Mouse (Mus musculus): ENCODE data around the gene Tnfaip8l1. TPM values are rescaled to one million over a fixed set of nuclear protein-coding genes. Genes with fewer than 3 reads are reported as not detected.

The Tnfaip8l1 gene
- polyA plus RNA-seq, 1 experiment from 2014 or later = 13.7 TPM

DNA sequence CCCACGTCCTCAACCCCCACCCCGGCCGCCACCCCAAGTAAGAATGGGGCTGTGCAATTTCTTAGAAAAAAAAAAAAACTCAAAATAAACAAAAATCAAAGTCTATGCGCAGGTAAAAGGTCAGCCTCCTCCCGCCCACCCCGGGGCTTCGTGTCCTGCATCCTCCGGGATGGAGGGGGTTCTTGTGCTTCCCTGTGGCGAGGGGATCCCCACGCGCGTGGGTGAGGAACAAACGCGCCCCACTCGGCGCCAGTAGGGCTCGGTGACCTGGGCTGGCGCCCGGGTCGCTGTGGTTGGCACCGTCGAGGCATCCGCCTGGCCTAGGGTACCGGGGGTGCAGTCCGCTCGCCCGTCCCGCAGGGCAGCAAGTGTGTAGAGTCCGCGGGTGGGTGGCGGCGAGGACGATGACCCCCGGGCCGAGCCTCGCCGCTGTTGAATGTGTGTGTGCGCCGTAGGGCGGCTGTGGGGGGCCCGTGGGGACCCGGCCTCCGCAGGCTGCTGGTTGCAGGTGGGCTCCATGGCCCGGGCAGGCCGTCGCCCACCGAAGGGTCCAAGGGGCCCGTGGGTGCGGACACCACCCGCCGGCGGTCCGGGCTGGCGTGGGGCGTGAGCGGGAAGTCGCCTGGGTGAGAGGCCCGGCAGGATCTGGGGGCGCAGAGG, 38.5 kb upstream of the Tnfaip8l1 start:
- Histone ChIP-seq H3K27me3 (ENCODE audit: control insufficient read depth, insufficient read depth, low read length) (peaks cover 29% of the 10 kb centered on the region), H3K9ac (replicated peaks; ENCODE audit: low read depth, low read length) (peak overlapping the region; percentile 33; the same call in 1 of the 2 replicates)

DNA sequence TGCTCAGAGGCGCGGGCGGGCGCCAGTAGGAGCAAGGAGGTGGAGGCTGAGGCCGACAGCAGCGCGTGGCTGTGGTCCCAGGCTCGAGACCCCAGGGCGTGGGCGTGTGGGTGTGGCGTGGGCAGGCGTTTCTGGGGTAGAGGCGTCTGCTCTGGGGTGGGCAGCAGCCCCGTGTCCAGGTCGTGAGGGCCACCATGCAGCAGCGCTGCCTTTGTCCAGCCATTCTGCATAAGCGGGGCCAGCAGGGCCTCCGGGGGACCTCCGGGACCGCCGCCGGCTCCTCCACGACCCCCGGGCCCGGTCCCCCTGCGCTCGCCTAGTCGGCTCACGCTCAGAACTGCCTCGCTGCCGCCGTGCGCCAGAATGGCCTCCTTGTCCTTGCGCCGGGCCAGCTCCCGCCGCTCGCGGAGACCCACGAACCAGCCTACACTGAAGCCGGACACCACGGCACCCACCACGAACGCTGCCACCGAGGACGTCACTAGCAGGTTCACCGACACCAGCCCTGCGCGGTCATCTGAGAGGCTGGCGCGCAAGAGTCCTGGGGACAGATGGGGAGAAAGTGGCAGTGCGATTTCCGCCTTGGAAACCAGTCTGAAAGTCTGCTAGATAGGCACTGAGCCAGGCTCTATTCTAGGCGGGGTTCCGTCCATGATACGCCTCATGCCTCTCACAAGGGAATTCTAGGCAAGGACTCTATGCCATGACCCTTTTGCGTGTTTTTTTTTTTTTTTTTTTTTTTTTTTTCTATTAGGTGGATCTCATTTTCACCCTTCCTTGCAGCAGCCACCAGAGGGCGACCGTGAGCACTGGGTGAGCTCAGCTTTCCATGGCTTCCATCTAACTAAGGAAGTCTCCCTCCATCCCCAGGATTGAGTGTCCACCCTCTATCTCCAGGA, 37.7 kb upstream of the Tnfaip8l1 start:
- Histone ChIP-seq H3K4me2 (replicated peaks; ENCODE audit: low read depth, low read length) (peak overlapping the region; percentile 83), H3K4me3 (ENCODE audit: low read depth, low read length) (peak overlapping the region; percentile 38), H3K27me3 (ENCODE audit: control insufficient read depth, insufficient read depth, low read length) (peaks cover 27% of the 10 kb centered on the region), H3K27ac (ENCODE audit: low read length) (no peak overlapping the region), H3K4me1 (ENCODE audit: control insufficient read depth, insufficient read depth, low read length) (peaks cover 3% of the 10 kb centered on the region; the same call in 1 of the 2 replicates), H3K9ac (replicated peaks; ENCODE audit: low read depth, low read length) (peak overlapping the region; percentile 33), H3K9me3 (ENCODE audit: control insufficient read depth, low read depth, low read length) (peaks cover 10% of the 10 kb centered on the region), H3K36me3 (ENCODE audit: control insufficient read depth, insufficient read depth, low read length) (no peaks in the 10 kb centered on the region)
- no peak; the same call in 1 of the 2 replicates for ATAC-seq (ENCODE audit: insufficient number of reproducible peaks, insufficient read depth, low FRiP score, low read depth)
- 9% methylated on average over 58 of the region's 59 CpGs for WGBS

More for the DNA sequence above, 38.5 kb upstream of the Tnfaip8l1 start:
- no peak for ATAC-seq (ENCODE audit: insufficient number of reproducible peaks, insufficient read depth, low FRiP score, low read depth)
- peak overlapping the region; percentile 38 for H3K4me3 ChIP-seq (ENCODE audit: low read depth, low read length)
- H3K36me3 ChIP-seq (ENCODE audit: control insufficient read depth, insufficient read depth, low read length) = no peaks in the 10 kb centered on the region
- 37% methylated on average over 58 of the region's 59 CpGs for WGBS
- no peak overlapping the region for H3K27ac ChIP-seq (ENCODE audit: low read length)
- H3K4me2 ChIP-seq (replicated peaks; ENCODE audit: low read depth, low read length) = peak overlapping the region; percentile 83
- H3K4me1 ChIP-seq (ENCODE audit: control insufficient read depth, insufficient read depth, low read length) = peaks cover 3% of the 10 kb centered on the region; the same call in 1 of the 2 replicates
- H3K9me3 ChIP-seq (ENCODE audit: control insufficient read depth, low read depth, low read length) = peaks cover 10% of the 10 kb centered on the region

DNA sequence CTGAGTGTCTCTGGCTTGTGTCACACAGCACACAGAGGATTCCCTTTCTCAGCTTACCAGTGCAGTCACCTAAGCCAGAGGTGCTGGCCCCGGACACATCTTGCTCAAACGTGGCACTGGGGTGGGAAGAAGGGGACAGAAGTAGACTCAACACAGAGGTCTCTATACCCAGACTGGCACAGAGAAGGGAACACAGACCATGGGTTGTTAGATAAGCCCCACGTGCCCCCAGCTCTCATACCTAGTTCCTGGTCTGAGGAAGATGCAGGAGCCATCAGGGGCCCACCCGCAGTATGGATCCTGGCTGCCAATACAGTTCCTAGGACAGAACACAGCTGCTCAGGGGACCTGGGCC, 37.0 kb upstream of the Tnfaip8l1 start:
- Histone ChIP-seq H3K4me3 (ENCODE audit: low read depth, low read length) (no peak overlapping the region), H3K36me3 (ENCODE audit: control insufficient read depth, insufficient read depth, low read length) (no peaks in the 10 kb centered on the region), H3K27me3 (ENCODE audit: control insufficient read depth, insufficient read depth, low read length) (peaks cover 21% of the 10 kb centered on the region), H3K27ac (ENCODE audit: low read length) (no peak overlapping the region), H3K4me2 (replicated peaks; ENCODE audit: low read depth, low read length) (no peak overlapping the region), H3K9me3 (ENCODE audit: control insufficient read depth, low read depth, low read length) (peaks cover 10% of the 10 kb centered on the region), H3K9ac (replicated peaks; ENCODE audit: low read depth, low read length) (no peak overlapping the region), H3K4me1 (ENCODE audit: control insufficient read depth, insufficient read depth, low read length) (no peaks in the 10 kb centered on the region)
- ATAC-seq (ENCODE audit: insufficient number of reproducible peaks, insufficient read depth, low FRiP score, low read depth) = no peak
- WGBS = 80% methylated on average over 4 of the region's 4 CpGs

DNA sequence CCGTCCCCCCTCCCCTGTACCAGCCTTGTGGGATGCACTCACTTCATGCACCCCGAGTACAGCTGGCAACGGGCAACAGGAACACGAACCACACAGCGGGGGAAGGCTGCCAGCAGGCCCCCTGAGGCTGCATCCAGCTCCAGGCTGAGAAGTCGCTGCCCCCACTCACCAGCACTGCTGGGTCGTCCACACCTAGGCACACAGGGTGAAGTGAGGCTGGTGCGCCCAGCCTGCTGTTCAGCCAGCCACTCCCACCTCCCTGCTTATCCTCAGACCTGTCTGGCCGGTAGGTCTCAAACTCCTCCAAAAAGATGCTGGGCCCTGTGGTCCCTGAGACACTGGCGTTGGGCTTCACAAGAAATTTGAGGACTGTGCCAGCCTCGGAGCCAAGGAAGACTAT, 36.1 kb upstream of the Tnfaip8l1 start:
- no peak overlapping the region for H3K27ac ChIP-seq (ENCODE audit: low read length)
- WGBS = 78% methylated on average over 11 of the region's 11 CpGs
- no peak overlapping the region for H3K4me3 ChIP-seq (ENCODE audit: low read depth, low read length)
- no peak overlapping the region for H3K4me2 ChIP-seq (replicated peaks; ENCODE audit: low read depth, low read length)
- no peaks in the 10 kb centered on the region for H3K36me3 ChIP-seq (ENCODE audit: control insufficient read depth, insufficient read depth, low read length)
- peaks cover 10% of the 10 kb centered on the region for H3K9me3 ChIP-seq (ENCODE audit: control insufficient read depth, low read depth, low read length)
- no peaks in the 10 kb centered on the region for H3K4me1 ChIP-seq (ENCODE audit: control insufficient read depth, insufficient read depth, low read length)
- no peak overlapping the region for H3K9ac ChIP-seq (replicated peaks; ENCODE audit: low read depth, low read length)
- ATAC-seq (ENCODE audit: insufficient number of reproducible peaks, insufficient read depth, low FRiP score, low read depth) = no peak
- H3K27me3 ChIP-seq (ENCODE audit: control insufficient read depth, insufficient read depth, low read length) = peaks cover 11% of the 10 kb centered on the region

DNA sequence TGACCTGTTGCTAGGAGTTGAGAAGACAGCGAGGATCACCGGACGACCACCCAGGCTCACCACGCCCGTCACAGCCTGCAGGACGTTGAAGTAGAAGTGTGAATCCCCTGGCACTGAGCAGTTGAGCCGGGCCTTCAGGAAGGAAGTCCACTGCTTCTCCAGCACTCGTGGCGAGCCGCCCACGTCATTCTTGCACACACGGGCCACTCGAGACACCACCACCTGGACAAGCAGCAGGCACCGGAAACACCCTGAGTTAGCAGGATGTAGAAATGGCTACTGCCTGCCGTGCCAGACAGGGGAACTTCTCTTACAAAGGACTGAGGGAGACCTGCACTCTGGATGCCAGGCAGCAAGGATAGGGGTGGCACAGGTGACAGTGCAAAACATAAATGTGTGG, 34.0 kb upstream of the Tnfaip8l1 start:
- 79% methylated on average over 15 of the region's 15 CpGs for WGBS
- Histone ChIP-seq H3K9ac (replicated peaks; ENCODE audit: low read depth, low read length) (no peak overlapping the region), H3K9me3 (ENCODE audit: control insufficient read depth, low read depth, low read length) (no peaks in the 10 kb centered on the region), H3K4me1 (ENCODE audit: control insufficient read depth, insufficient read depth, low read length) (no peaks in the 10 kb centered on the region), H3K36me3 (ENCODE audit: control insufficient read depth, insufficient read depth, low read length) (no peaks in the 10 kb centered on the region), H3K27me3 (ENCODE audit: control insufficient read depth, insufficient read depth, low read length) (peaks cover 5% of the 10 kb centered on the region), H3K4me3 (ENCODE audit: low read depth, low read length) (no peak overlapping the region), H3K27ac (ENCODE audit: low read length) (no peak overlapping the region), H3K4me2 (replicated peaks; ENCODE audit: low read depth, low read length) (no peak overlapping the region)
- ATAC-seq (ENCODE audit: insufficient number of reproducible peaks, insufficient read depth, low FRiP score, low read depth) = no peak

DNA sequence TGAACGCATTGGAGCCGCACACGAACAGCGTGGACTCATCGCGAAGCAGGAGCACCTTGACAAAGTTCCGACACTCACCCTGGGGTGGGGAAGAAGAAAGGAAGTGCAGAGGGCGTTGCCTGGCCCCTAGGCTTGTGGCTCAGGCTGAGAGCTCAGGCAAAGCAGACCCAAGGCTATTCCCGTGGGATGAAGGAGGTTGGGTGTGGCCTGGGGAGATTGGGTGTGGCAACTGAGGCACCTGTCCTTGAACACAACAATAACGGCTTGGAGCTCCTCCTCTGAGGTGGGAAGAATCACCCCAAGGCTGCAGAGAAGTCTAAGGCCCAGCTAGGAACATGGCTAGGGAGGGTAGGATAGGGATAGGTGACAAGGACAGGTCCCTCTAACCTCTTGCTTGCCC, 31.1 kb upstream of the Tnfaip8l1 start:
- ATAC-seq (ENCODE audit: insufficient number of reproducible peaks, insufficient read depth, low FRiP score, low read depth) = no peak
- Histone ChIP-seq H3K27me3 (ENCODE audit: control insufficient read depth, insufficient read depth, low read length) (no peaks in the 10 kb centered on the region), H3K36me3 (ENCODE audit: control insufficient read depth, insufficient read depth, low read length) (no peaks in the 10 kb centered on the region), H3K9me3 (ENCODE audit: control insufficient read depth, low read depth, low read length) (no peaks in the 10 kb centered on the region), H3K4me1 (ENCODE audit: control insufficient read depth, insufficient read depth, low read length) (peaks cover 10% of the 10 kb centered on the region; the same call in 1 of the 2 replicates), H3K4me2 (replicated peaks; ENCODE audit: low read depth, low read length) (no peak overlapping the region), H3K9ac (replicated peaks; ENCODE audit: low read depth, low read length) (no peak overlapping the region), H3K27ac (ENCODE audit: low read length) (no peak overlapping the region), H3K4me3 (ENCODE audit: low read depth, low read length) (no peak overlapping the region)
- 94% methylated on average over 10 of the region's 10 CpGs for WGBS

DNA sequence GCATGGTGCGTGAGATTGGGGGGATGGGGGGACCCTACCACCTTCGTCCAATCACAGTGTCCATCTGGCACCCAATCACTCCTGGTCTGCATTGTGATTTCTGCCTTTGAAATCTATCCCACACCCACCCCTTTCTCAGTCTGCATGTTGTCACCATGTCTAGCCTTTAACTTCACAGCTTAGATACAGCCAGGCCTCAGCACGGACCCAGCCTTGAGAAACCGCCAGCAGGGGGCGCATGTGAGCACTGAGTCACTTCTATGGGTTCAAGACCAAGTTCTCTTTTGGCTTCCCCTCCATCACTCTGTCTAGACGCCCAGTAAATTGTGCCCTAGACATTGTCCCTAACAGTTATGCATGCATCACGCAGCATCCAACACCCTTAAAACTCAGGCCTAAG, 30.5 kb upstream of the Tnfaip8l1 start:
- ATAC-seq (ENCODE audit: insufficient number of reproducible peaks, insufficient read depth, low FRiP score, low read depth) = no peak
- WGBS = 42% methylated on average over 7 of the region's 7 CpGs
- no peaks in the 10 kb centered on the region for H3K9me3 ChIP-seq (ENCODE audit: control insufficient read depth, low read depth, low read length)
- no peaks in the 10 kb centered on the region for H3K27me3 ChIP-seq (ENCODE audit: control insufficient read depth, insufficient read depth, low read length)
- no peaks in the 10 kb centered on the region for H3K36me3 ChIP-seq (ENCODE audit: control insufficient read depth, insufficient read depth, low read length)
- no peak overlapping the region for H3K4me2 ChIP-seq (replicated peaks; ENCODE audit: low read depth, low read length)
- no peak overlapping the region for H3K9ac ChIP-seq (replicated peaks; ENCODE audit: low read depth, low read length)
- no peak overlapping the region for H3K27ac ChIP-seq (ENCODE audit: low read length)
- no peak overlapping the region for H3K4me3 ChIP-seq (ENCODE audit: low read depth, low read length)
- peaks cover 10% of the 10 kb centered on the region; the same call in 1 of the 2 replicates for H3K4me1 ChIP-seq (ENCODE audit: control insufficient read depth, insufficient read depth, low read length)

DNA sequence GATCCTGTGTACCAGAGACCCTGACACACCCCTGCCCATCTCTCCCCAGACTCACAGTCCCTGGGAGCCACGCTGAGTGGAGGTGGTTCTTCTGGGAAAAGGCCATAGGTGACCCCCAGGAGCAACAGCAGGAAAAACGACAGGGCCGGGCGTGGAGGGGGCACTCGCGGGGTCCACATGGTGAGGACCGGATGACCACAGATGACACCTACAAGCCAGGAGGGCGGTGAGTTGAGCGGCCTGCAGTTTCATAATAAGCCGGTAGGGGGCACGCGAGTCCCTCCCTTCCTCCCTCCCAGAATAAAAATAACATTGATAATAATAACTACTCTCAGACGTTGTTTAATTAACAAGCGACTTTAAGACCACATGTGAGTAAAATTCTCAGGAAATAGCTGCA, 29.6 kb upstream of the Tnfaip8l1 start:
- H3K4me3 ChIP-seq (ENCODE audit: low read depth, low read length) = no peak overlapping the region

More for the DNA sequence above, 29.6 kb upstream of the Tnfaip8l1 start:
- Histone ChIP-seq H3K27me3 (ENCODE audit: control insufficient read depth, insufficient read depth, low read length) (no peaks in the 10 kb centered on the region), H3K36me3 (ENCODE audit: control insufficient read depth, insufficient read depth, low read length) (no peaks in the 10 kb centered on the region), H3K4me1 (ENCODE audit: control insufficient read depth, insufficient read depth, low read length) (peaks cover 10% of the 10 kb centered on the region; the same call in 1 of the 2 replicates), H3K4me2 (replicated peaks; ENCODE audit: low read depth, low read length) (no peak overlapping the region), H3K9me3 (ENCODE audit: control insufficient read depth, low read depth, low read length) (no peaks in the 10 kb centered on the region), H3K9ac (replicated peaks; ENCODE audit: low read depth, low read length) (no peak overlapping the region), H3K27ac (ENCODE audit: low read length) (no peak overlapping the region)
- WGBS = 6% methylated on average over 14 of the region's 14 CpGs
- no peak for ATAC-seq (ENCODE audit: insufficient number of reproducible peaks, insufficient read depth, low FRiP score, low read depth)
